Mouse (Mus musculus): ENCODE measurements at regions not wholly inside any gene's neighbourhood (a gene's known extent, or its start where the extent isn't known, plus 50 kb on each side); places are given as distances from the start of the nearest gene placed in this dataset.
A peak's percentile ranks its signal among the peaks of the same experiment; 100 is the strongest.

GRCm38 (mm10) chr15:59152786-59153388, 263.8 kb downstream of the Gm49356 start:
- Histone ChIP-seq H3K9ac (no peak overlapping the region), H3K4me3 (replicated peaks; ENCODE audit: low read length) (no peak overlapping the region), H3K4me2 (replicated peaks) (no peak overlapping the region), H3K27ac (no peak overlapping the region), H3K27me3 (ENCODE audit: control insufficient read depth, insufficient read depth, low read length) (no peaks in the 10 kb centered on the region), H3K9me3 (ENCODE audit: control insufficient read depth, low read length) (no peaks in the 10 kb centered on the region), H3K4me1 (replicated peaks; ENCODE audit: control insufficient read depth, insufficient read depth, low read length) (peaks cover 11% of the 10 kb centered on the region; the same call in 1 of the 2 replicates), H3K36me3 (replicated peaks; ENCODE audit: control insufficient read depth, insufficient read depth) (no peaks in the 10 kb centered on the region)
- 96% methylated on average over 6 of the region's 6 CpGs for WGBS
- no peak for DNase-seq (ENCODE audit: low spot score)
- ATAC-seq (ENCODE audit: low FRiP score), result no peak

- H3K4me1 ChIP-seq (replicated peaks; ENCODE audit: control insufficient read depth, insufficient read depth, low read length), result peaks cover 11% of the 10 kb centered on the region; the same call in 1 of the 2 replicates
- H3K4me3 ChIP-seq (replicated peaks; ENCODE audit: low read length), result no peak overlapping the region
- H3K27ac ChIP-seq, result peak overlapping the region; percentile 60; the same call in 1 of the 2 replicates
- H3K4me2 ChIP-seq (replicated peaks), result no peak overlapping the region
- H3K36me3 ChIP-seq (replicated peaks; ENCODE audit: control insufficient read depth, insufficient read depth), result no peaks in the 10 kb centered on the region
- no peaks in the 10 kb centered on the region for H3K27me3 ChIP-seq (ENCODE audit: control insufficient read depth, insufficient read depth, low read length)
- no peak for ATAC-seq (ENCODE audit: low FRiP score)
- DNase-seq (ENCODE audit: low spot score), result no peak
- no peak overlapping the region for H3K9ac ChIP-seq
- no peaks in the 10 kb centered on the region for H3K9me3 ChIP-seq (ENCODE audit: control insufficient read depth, low read length)
- 44% methylated on average over 16 of the region's 16 CpGs for WGBS
Observed at GRCm38 (mm10) chr15:59153416-59154250, 264.5 kb downstream of the Gm49356 start.

GRCm38 (mm10) chr15:59154407-59155288, 265.6 kb downstream of the Gm49356 start:
- 15% methylated on average over 6 of the region's 6 CpGs for WGBS
- no peaks in the 10 kb centered on the region for H3K9me3 ChIP-seq (ENCODE audit: control insufficient read depth, low read length)
- no peaks in the 10 kb centered on the region for H3K27me3 ChIP-seq (ENCODE audit: control insufficient read depth, insufficient read depth, low read length)
- H3K4me2 ChIP-seq (replicated peaks), result no peak overlapping the region
- peak; percentile 91 for ATAC-seq (ENCODE audit: low FRiP score)
- H3K4me1 ChIP-seq (replicated peaks; ENCODE audit: control insufficient read depth, insufficient read depth, low read length), result peaks cover 11% of the 10 kb centered on the region; the same call in 1 of the 2 replicates
- H3K9ac ChIP-seq, result no peak overlapping the region
- H3K4me3 ChIP-seq (replicated peaks; ENCODE audit: low read length), result no peak overlapping the region
- DNase-seq (ENCODE audit: low spot score), result peak; percentile 76
- H3K36me3 ChIP-seq (replicated peaks; ENCODE audit: control insufficient read depth, insufficient read depth), result no peaks in the 10 kb centered on the region
- H3K27ac ChIP-seq, result peak overlapping the region; percentile 60; the same call in 1 of the 2 replicates

GRCm38 (mm10) chr15:59155289-59155623, 266.2 kb downstream of the Gm49356 start:
- no peak overlapping the region for H3K4me2 ChIP-seq (replicated peaks)
- no peak for ATAC-seq (ENCODE audit: low FRiP score)
- 0 out of 2 replicates have a peak overlapping the region, but pooled peaks have one; percentile 60 for H3K27ac ChIP-seq
- H3K9me3 ChIP-seq (ENCODE audit: control insufficient read depth, low read length), result no peaks in the 10 kb centered on the region
- no peaks in the 10 kb centered on the region for H3K36me3 ChIP-seq (replicated peaks; ENCODE audit: control insufficient read depth, insufficient read depth)
- peaks cover 11% of the 10 kb centered on the region; the same call in 1 of the 2 replicates for H3K4me1 ChIP-seq (replicated peaks; ENCODE audit: control insufficient read depth, insufficient read depth, low read length)
- DNase-seq (ENCODE audit: low spot score), result no peak
- H3K9ac ChIP-seq, result no peak overlapping the region
- H3K27me3 ChIP-seq (ENCODE audit: control insufficient read depth, insufficient read depth, low read length), result no peaks in the 10 kb centered on the region
- H3K4me3 ChIP-seq (replicated peaks; ENCODE audit: low read length), result no peak overlapping the region

- Histone ChIP-seq H3K36me3 (replicated peaks; ENCODE audit: control insufficient read depth, insufficient read depth) (no peaks in the 10 kb centered on the region), H3K27me3 (ENCODE audit: control insufficient read depth, insufficient read depth, low read length) (no peaks in the 10 kb centered on the region), H3K9ac (no peak overlapping the region), H3K27ac (no peak overlapping the region), H3K4me2 (replicated peaks) (no peak overlapping the region), H3K9me3 (ENCODE audit: control insufficient read depth, low read length) (no peaks in the 10 kb centered on the region), H3K4me3 (replicated peaks; ENCODE audit: low read length) (no peak overlapping the region), H3K4me1 (replicated peaks; ENCODE audit: control insufficient read depth, insufficient read depth, low read length) (peaks cover 11% of the 10 kb centered on the region; the same call in 1 of the 2 replicates)
- WGBS, result 92% methylated on average over 7 of the region's 7 CpGs
- DNase-seq (ENCODE audit: low spot score) (no peak), ATAC-seq (ENCODE audit: low FRiP score) (no peak)
Observed at GRCm38 (mm10) chr15:59156328-59156727, 267.2 kb downstream of the Gm49356 start.

- Histone ChIP-seq H3K27me3 (ENCODE audit: control insufficient read depth, insufficient read depth, low read length) (no peaks in the 10 kb centered on the region), H3K36me3 (replicated peaks; ENCODE audit: control insufficient read depth, insufficient read depth) (no peaks in the 10 kb centered on the region), H3K4me3 (replicated peaks; ENCODE audit: low read length) (no peak overlapping the region), H3K4me1 (replicated peaks; ENCODE audit: control insufficient read depth, insufficient read depth, low read length) (peaks cover 11% of the 10 kb centered on the region; the same call in 1 of the 2 replicates), H3K4me2 (replicated peaks) (no peak overlapping the region), H3K9me3 (ENCODE audit: control insufficient read depth, low read length) (no peaks in the 10 kb centered on the region), H3K27ac (no peak overlapping the region), H3K9ac (no peak overlapping the region)
- DNase-seq (ENCODE audit: low spot score), result no peak
- WGBS, result over 99% methylated on average over 4 of the region's 4 CpGs
- no peak for ATAC-seq (ENCODE audit: low FRiP score)
Observed at GRCm38 (mm10) chr15:59158760-59159159, 269.7 kb downstream of the Gm49356 start.

GRCm38 (mm10) chr15:59160931-59161920, 272.1 kb downstream of the Gm49356 start:
- Histone ChIP-seq H3K4me1 (replicated peaks; ENCODE audit: control insufficient read depth, insufficient read depth, low read length) (no peaks in the 10 kb centered on the region), H3K4me3 (replicated peaks; ENCODE audit: low read length) (no peak overlapping the region), H3K27me3 (ENCODE audit: control insufficient read depth, insufficient read depth, low read length) (no peaks in the 10 kb centered on the region), H3K36me3 (replicated peaks; ENCODE audit: control insufficient read depth, insufficient read depth) (no peaks in the 10 kb centered on the region), H3K27ac (no peak overlapping the region), H3K4me2 (replicated peaks) (no peak overlapping the region), H3K9ac (no peak overlapping the region), H3K9me3 (ENCODE audit: control insufficient read depth, low read length) (no peaks in the 10 kb centered on the region)
- WGBS, result 95% methylated on average over 15 of the region's 17 CpGs
- DNase-seq (ENCODE audit: low spot score) (no peak), ATAC-seq (ENCODE audit: low FRiP score) (no peak)

- WGBS, result 88% methylated on average over 8 of the region's 8 CpGs
- Histone ChIP-seq H3K4me1 (replicated peaks; ENCODE audit: control insufficient read depth, insufficient read depth, low read length) (no peaks in the 10 kb centered on the region), H3K9ac (no peak overlapping the region), H3K27ac (no peak overlapping the region), H3K4me3 (replicated peaks; ENCODE audit: low read length) (no peak overlapping the region), H3K4me2 (replicated peaks) (no peak overlapping the region), H3K27me3 (ENCODE audit: control insufficient read depth, insufficient read depth, low read length) (no peaks in the 10 kb centered on the region), H3K36me3 (replicated peaks; ENCODE audit: control insufficient read depth, insufficient read depth) (no peaks in the 10 kb centered on the region), H3K9me3 (ENCODE audit: control insufficient read depth, low read length) (0 out of 2 replicates have a peak, but pooled peaks cover 9% of the 10 kb centered on the region)
- no peak for ATAC-seq (ENCODE audit: low FRiP score)
- DNase-seq (ENCODE audit: low spot score), result no peak
Observed at GRCm38 (mm10) chr15:59167937-59168659, 279.0 kb downstream of the Gm49356 start.

All from hindbrain, embryonic 14.5 days (tissue).